Mouse (Mus musculus): Measurements from ENCODE around the gene C1qbp.

GRCm38 (mm10) chr11:71007831-71008230 lies 25.0 kb upstream of the C1qbp start:
- TF ChIP-seq CTCF (IDR thresholded peaks at IDR 0.05; ENCODE audit: extremely low read depth, insufficient read depth, insufficient read length, insufficient replicate concordance): no peak
- no peak for TF ChIP-seq POLR2A (IDR thresholded peaks at IDR 0.05; ENCODE audit: low read depth, low read length)
